Mouse (Mus musculus): ENCODE data around the gene Gm20388. TPM values are rescaled to one million over a fixed set of nuclear protein-coding genes. Genes with fewer than 3 reads are reported as not detected.

Gene Gm20388
- total RNA-seq, 2 experiments from 2014 or later = 6.8 to 7.8 TPM

DNA sequence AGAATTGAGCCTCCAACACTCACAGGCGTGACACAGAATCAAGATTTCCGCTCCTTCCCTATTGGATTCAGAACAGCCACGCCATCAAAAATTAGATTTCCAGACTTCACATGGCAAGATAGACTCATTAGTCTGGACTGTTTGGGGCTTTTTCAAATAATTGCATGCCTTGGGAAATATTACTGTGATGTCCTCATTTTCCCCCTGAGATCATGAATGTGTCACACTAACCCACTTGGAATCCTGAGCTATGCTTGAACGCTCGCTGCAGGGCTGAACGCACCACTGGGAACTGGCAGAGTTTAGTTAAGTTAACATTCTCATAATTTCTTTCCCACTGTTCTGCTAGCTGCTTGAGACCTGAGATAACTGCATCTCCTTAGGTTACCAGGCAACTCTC lies 1329.0 kb downstream of the Gm20388 start:
- intact Hi-C loops (cut with DNase I) = no loop called here
- no peak for DNase-seq

DNA sequence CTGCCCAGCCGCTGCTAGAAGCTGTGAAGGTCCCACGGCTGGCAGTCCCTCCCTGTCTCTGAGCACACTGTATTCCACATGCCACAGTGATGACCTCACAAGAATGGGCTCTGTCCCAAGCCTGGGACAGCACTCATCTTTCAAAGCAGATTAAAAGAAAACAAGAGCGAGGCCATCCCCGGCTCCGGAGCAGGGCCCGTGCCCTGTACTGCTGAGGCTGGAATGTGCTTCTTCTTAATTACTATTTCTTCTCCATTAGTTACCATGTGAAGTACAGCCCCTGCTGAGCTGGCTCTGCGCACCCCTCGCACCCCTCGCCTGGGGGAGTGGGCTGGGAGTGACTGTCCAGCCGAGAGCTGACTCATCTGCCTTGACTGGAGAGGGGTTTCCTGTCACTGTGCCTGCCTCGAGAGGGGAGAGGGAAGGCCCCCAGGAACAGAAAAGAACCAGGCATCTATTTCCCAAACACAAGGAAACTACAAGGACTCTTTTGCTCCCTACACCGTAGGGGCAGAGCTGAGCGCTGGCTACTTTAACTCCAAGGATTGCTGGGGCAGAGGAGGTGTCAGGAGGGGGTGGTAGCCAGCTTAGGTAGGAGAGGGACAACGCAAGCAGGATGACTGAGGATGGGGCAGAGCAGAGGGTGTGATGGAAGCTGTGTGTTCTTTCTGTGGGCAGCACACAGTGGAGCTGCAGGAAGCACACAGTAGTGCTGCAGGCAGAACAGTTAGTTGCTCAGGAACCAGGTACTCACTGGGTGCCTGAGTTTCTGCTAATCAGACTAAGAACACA lies 1331.3 kb downstream of the Gm20388 start:
- peak in 1 of 2 experiments; percentile 22 for DNase-seq
- intact Hi-C loops (cut with DNase I) = no loop called here

DNA sequence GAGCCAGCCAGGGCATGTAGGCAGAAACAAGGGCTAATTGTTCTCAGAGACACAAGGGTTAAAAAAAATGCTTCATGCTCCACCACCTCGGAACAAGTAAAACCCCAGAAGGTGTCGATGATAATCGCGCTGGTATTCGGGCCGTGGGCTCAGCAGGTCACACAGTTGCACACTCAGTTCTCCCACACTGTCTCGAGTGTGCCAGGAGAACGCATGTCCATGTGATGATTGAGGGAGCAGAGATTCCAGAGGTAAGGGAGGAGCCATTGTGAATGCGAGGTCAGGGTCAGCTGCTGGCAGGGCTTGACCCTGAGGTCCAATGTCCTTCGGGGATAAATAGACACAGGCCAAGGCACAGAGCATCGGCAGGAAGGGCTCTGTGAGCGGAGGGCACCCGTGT lies 1332.0 kb downstream of the Gm20388 start:
- DNase-seq = no peak
- intact Hi-C loops (cut with DNase I) = no loop called here

DNA sequence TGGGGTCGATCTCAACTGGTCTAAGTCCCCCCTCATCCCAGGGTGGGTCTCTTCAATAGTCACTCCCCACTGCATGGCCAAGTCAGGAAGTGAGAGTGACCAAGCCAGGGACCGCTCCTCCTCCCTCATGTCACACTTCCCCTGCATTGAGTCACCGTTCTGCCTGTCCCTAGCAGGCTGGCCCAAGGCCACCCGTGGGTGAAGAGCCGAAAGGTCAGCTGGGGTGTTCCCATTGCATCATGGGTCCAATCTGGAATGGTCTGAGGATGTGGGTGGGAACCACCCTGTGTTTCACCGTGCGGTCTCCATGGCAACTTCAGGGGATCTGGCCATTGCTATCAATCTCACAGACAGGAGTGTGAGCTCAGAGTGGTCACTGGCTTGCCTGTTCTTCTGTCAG lies 1338.2 kb downstream of the Gm20388 start:
- intact Hi-C loops (cut with DNase I) = no loop called here
- DNase-seq = no peak

DNA sequence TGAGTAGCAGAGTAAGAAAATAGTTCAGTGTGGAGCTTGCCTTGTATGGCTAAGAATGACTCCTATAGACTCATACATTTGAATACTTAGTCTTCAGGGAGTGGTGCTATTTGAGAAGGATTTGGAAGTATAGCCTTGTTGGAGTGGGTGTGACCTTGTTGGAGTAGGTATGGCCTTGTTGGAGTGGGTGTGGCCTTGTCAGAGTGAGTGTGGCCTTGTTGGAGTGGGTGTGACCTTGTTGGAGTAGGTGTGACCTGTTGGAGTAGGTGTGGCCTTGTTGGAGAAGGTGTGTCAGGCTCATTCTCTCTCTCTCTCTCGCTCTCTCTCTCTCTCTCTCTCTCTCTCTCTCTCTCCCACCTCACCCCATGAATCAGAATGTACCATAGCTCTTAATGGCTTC lies 1338.8 kb downstream of the Gm20388 start:
- no peak for DNase-seq
- intact Hi-C loops (cut with DNase I) = no loop called here

DNA sequence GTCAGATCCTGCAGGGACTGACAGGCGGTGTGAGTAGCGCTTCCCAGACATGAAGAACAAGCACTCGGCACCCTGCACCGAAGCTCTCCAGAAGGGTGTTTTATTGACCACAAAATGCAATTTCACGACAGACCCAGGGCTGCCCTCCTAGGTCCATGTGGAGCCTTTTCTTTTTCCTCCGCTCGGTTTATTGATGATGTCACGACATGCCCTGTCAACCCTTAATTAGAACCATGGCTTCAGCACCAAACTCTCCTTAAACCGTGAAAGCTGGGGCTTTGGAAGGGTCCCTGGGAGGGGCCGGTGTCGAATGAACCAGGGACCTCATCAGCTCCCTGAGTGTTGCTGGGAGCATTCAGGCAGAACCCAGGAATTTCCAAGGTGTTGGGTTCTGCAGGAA lies 1340.4 kb downstream of the Gm20388 start:
- no peak for DNase-seq

DNA sequence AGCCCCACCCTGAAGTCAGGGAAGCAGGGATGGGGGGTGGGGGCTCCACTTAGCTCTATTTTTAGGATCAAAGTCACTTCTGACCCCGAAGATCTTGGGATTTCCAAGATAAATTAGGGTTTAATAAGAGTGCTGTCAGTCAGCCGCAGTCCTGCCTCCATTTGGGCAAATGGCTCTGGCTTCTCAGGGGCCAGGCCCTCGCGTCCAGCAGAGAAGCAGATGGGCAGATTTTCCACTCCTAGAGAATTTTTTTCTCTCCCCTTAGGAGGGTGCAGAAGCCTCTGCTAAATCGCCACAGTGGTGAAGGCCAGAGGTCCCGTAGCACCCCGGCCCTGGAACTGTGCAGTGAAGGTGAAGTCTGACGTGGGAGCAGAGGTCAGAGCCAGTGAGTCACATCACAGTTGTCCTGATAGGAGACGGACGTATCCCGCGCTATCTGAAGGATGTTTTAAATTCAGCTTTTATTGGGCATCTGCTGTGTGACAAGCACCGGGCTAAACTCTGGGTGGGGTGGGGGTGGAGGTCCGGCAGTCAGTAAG lies 1345.2 kb downstream of the Gm20388 start:
- DNase-seq = no peak
- intact Hi-C loops (cut with DNase I) = no loop called here

More for the DNA sequence above, 1340.4 kb downstream of the Gm20388 start:
- intact Hi-C loops (cut with DNase I) = no loop called here

DNA sequence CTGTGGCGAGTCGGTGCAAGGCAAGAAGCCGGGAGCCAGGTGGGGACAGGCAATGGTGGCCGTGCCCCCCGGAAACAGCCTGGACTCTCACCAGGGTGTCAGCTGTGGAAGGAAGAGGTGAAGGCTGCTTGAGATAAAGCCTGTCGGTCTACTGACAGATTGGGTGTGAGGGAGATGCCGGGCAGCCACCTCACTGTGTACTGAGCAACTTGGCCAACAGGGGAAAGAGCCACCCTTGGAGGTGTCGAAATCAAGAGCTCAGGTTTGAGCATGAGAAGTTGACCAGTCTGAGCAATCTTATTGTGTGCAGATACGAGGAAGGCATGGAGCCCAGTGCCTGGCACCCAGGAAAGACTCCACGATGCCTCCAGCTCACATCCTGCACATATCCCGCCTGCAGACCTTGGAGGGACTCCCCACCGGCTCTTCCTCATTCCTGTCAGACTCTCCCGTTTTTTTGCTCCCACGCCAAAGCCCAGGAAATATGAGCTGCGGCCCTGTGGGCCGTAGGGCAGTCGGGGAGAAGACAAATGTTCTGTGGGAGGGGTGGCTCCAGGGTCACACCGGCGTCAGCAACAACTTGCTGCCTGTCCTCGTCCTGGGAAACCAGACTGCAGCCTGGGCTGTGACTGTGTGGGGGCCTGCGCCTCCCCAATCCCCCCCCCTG lies 1347.6 kb downstream of the Gm20388 start:
- DNase-seq = no peak
- intact Hi-C loops (cut with DNase I) = no loop called here

DNA sequence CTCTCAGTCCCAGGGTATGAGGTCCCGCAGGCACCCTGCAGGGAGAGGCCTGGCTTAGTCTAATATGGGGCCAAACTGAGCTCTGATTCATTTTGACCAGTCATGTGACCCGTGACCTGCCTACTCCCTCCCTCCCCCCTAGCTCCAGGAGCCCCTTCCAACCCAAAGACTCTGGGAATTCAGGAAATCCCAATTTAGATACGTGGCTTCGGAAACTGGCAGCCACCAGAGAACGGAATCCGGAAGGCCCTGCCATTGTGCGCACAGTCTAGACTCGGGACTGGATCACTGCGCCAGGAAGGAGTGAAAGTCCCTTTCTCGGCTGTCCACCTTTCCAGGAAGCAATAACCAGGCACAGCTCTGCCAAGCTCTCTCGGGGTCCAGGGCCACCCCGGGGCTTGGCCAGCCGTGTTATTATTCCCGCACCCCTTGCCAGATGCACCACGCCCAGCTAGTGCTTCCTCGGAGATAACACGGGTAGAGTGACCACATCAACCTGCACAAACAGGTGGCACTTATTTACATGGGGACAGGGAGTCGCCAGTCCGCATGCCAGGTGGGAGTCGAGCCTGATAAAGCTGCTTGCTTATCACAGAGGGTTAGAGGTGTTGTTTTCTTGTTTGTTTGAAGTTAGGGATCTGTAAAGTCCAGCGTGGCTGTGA lies 1352.2 kb downstream of the Gm20388 start:
- peak in 1 of 2 experiments; percentile 19 for DNase-seq
- intact Hi-C loops (cut with DNase I) = no loop called here

DNA sequence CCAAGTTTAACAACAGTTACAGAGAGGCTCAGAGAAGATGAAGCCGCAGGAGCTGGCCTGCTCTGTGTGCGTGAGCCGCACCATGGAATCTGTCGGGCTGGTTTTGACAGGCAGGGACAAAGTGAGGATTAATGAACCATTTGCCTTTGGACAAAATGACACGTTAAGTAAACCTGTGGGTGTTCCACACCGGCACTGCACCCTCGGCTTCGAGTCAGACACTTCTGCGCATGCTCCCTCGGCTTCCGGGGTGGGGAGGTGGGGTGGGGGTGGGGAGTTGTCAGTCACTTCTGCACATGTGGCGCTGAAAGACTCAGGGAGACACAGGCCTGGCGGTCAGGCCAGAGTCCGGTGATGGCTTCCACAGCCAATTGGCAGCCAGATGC lies 1352.7 kb downstream of the Gm20388 start:
- no peak for DNase-seq
- intact Hi-C loops (cut with DNase I) = no loop called here

DNA sequence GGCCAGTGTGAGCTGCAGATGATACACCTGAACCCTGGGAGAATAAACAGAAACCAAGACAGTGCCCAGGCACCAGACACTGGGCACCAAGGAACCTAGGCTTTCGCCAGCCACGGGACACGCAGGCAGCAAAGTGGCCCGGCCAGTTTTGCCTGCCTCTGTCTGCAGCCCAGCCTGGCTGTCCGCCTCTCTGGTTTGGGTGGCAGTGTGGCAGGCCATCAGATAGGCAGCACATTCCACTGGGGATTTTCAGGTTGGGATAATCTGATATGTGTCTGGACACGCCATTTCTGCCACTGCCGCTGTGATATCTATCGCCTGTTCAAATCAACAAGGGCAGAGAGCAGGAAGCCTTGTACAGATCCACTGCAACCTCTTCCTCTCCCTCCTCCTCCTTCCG lies 1353.6 kb downstream of the Gm20388 start:
- DNase-seq = no peak
- intact Hi-C loops (cut with DNase I) = no loop called here

DNA sequence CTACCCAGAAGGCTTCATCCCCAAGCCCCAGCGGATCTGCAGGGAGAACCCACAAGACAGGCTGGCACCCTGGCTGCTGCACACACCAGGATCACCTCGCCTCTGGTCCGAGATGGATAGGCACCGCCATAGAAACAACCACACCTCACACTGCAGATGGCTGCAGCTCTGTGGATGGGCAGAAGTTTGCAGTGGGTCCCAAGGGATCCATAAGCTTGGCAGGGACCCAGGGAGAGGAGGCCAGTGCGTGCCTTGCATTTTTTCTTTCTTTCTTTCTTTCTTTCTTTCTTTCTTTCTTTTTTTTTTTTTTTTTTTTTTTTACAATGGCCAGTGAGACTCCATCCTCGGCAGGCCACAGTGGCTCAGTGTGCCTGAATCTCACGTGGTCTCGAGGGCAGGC lies 1360.9 kb downstream of the Gm20388 start:
- intact Hi-C loops (cut with DNase I) = no loop called here
- no peak for DNase-seq

DNA sequence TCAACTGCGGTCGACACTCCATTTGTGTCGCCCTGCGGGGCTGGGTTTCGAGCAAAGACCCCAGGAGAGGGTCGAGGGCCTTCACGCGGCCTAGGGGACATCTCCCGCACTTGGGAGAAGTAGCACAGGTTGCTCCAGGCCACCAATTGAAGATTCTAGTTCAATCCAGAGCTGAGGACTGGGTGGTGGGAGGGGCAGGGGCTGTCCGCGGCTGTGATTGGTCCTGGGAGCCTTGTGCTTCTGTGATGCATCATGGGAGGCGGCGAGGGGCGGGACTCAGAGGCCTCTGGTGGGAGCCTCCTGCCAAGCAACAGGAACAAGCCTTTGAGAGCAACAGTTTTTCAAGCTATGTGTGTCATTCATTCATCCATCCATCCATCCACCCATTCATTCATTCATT lies 1362.6 kb downstream of the Gm20388 start:
- intact Hi-C loops (cut with DNase I) = no loop called here
- DNase-seq = no peak

DNA sequence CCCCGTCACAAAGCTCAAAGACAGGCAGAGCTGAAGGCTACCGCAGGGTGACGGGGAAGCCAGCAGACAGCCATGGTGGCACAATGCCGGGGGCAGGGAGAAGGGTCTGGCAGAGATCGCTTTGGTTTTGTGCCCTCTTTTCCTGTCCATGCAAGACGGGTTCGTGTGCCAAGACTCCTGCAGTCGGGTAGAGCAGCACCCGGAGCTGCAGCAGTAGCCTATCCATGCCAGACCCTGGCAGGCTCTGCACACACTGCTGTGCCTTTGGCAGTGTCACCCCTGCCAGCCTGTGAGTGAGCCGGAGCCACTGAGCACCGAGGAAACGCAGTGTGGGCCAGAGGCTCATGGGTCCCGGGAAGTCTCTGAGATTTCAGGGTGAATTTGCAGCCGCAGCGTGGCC lies 1363.0 kb downstream of the Gm20388 start:
- DNase-seq = no peak
- intact Hi-C loops (cut with DNase I) = no loop called here

DNA sequence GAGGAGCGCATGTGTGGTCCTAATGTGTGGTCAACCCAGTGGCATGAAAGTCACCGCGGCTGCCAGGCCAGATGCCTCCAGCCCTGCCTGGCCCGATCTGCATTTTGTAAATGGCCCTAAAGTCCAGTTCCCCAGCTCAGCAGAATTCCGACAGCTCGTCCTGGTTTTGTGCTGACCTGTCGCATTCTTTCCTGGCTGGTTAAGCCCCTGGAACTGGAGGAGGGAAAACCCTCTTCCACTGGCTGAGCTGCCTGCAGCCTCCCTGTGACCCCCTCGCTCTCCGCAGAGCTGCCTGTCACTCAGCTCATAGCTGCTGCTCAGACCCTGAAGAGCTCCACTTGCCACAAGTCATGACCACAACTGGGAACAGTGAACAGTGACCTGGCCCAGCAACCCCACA lies 1369.8 kb downstream of the Gm20388 start:
- DNase-seq = no peak
- intact Hi-C loops (cut with DNase I) = no loop called here

DNA sequence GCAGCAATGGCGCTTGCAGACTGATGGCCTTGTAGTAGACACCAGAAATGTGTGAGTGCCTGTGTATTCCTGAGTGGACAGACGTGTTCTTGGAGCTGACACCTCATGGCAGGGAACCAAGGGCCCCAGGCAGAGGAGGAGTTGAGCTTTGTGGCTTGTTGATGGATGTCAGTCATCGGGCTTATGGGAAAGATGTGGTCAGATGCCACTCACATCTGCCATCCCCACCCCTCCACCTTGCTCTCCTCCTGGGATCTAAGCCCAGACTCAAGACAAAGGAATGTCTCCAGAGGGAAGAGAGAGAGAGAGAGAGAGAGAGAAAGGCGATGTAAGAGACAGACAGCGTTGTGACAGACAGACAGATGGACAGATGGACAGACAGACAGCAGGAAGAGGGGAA lies 1378.7 kb downstream of the Gm20388 start:
- intact Hi-C loops (cut with DNase I) = no loop called here

DNA sequence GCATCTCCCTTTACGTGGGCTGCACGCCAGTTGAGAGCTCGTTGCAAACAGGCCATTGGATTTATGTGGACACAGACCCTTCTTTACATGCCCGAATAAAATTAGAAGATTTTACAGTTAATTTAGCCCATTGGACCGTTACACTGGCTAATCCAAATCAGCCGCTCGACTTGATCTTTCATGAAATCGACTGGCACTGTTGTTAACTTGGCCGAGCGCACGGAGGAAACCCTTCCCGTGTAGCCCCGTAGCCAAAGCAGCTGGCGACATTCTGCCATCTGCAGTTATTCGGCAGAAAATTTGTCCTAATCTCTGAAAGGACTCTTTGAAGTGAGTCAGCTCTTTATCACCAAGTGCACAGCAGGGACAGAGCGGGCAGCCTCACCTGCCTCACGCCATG lies 1379.9 kb downstream of the Gm20388 start:
- intact Hi-C loops (cut with DNase I) = no loop called here

More for the DNA sequence above, 1378.7 kb downstream of the Gm20388 start:
- DNase-seq = no peak

DNA sequence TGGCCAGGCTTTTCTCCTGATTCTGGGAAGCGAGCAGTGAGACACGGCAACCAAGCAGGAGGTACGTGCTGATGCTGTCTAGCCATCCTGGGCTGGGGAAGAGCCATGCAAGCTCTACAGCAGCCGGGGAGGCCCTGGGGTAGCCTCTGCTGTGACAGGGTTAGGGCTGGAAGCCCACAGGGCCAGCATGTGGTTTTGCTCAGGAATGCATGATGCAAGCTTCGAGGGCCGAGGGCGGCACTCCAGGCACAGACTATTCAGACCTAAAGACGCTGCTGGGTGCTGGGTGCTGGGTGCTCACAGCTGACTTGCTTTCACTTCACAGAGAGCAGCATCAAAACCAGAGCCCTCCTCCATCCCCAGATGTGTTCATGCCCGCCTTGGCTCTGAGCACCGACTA lies 1382.8 kb downstream of the Gm20388 start:
- intact Hi-C loops (cut with DNase I) = no loop called here
- DNase-seq = no peak

More for the DNA sequence above, 1379.9 kb downstream of the Gm20388 start:
- DNase-seq = no peak

DNA sequence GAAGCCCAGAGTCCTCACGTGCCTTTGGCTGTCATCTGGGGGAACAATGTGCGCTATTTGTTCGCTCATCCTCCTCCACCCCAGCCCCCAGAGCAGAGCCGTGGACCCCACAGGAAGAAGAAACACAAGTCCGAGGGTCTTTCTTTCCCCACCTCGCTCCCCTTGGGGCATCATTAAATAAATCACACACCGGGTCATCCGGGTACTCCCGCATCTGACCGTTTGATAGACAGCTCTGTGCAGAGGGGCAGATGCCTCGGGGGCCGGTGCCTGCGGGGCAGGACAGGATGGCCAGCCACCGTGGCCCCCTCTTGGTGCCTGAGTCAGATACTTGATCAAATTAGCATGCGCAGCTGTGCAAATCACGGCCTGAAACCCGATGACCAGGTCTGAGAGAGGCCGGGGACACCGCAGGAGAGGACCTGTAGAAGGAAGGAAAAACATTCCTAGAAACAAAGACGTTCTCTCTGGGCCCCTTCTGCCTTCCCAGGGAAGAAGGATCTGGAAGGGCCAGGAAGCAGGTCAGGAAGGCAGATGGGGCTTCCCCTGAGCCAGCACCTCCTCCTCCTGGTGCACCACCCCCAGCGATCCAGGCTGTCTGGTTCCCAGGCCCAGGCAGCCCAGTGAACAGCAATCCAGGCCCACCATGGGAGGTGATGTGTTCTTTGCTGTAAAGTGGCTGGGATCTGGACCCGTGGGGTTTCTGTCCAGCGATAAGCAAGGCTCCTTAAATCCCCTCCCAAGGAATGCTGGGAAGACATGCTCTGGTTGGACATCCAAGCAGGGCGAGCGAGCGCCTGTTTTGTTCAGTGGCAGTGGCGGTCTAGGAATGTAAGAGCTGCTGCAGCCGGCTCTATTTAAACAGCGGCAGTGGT lies 1383.8 kb downstream of the Gm20388 start:
- no peak for DNase-seq
- intact Hi-C loops (cut with DNase I) = no loop called here

DNA sequence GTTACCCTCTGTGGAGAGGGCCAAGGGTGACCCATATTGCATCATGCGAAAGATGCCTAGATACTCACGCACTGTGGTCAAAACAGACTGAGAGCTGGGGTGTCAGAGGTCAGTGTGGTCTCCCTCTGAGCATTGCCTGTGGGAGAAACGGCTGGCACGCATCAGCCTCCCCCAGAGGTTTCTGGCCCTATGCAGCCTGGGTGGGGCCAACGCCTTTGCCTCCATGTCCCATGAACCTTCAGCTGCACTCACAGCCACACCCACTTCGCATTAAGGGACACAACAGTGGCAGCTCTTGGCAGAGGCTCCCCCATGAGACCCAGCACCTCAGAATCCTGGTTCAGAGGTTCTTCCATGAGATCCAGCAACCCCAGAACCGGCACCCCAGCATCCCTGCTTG lies 1385.4 kb downstream of the Gm20388 start:
- DNase-seq = no peak
- intact Hi-C loops (cut with DNase I) = no loop called here
